Mouse (Mus musculus): Measurements from ENCODE around the gene Phf21b.

Gene Phf21b

GRCm38 (mm10) chr15:84856006-84856995 lies at the start of gene Phf21b:
TSS of gene Phf21b (minus strand) at chr15:84856049.
- peak; percentile 94 to 97 for DNase-seq

- DNase-seq, result no peak
Measured at GRCm38 (mm10) chr15:84903843-84904385, 48.1 kb upstream of the Phf21b start.

GRCm38 (mm10) chr15:84898077-84898476 lies 42.2 kb upstream of the Phf21b start:
- peak in 1 of 2 experiments; percentile 20 for DNase-seq

GRCm38 (mm10) chr15:84896664-84897063 lies 40.8 kb upstream of the Phf21b start:
- DNase-seq, result no peak

GRCm38 (mm10) chr15:84896216-84896615 lies 40.4 kb upstream of the Phf21b start:
- peak in 1 of 2 experiments; percentile 19 for DNase-seq

GRCm38 (mm10) chr15:84891658-84892057 lies 35.8 kb upstream of the Phf21b start:
- DNase-seq, result peak; percentile 75 to 84

- DNase-seq, result no peak
Measured at GRCm38 (mm10) chr15:84891246-84891645, 35.4 kb upstream of the Phf21b start.

GRCm38 (mm10) chr15:84888066-84888465 lies 32.2 kb upstream of the Phf21b start:
- DNase-seq, result peak; percentile 43 to 71

GRCm38 (mm10) chr15:84877029-84877815 lies 21.4 kb upstream of the Phf21b start:
- no peak for DNase-seq

- DNase-seq, result no peak
Measured at GRCm38 (mm10) chr15:84873867-84874266, 18.0 kb upstream of the Phf21b start.

- no peak for DNase-seq
Measured at GRCm38 (mm10) chr15:84873079-84873478, 17.2 kb upstream of the Phf21b start.

GRCm38 (mm10) chr15:84871802-84872201 lies 16.0 kb upstream of the Phf21b start:
- no peak for DNase-seq

GRCm38 (mm10) chr15:84861911-84862310 lies 6.1 kb upstream of the Phf21b start:
- no peak for DNase-seq

GRCm38 (mm10) chr15:84857623-84858022 lies 1.8 kb upstream of the Phf21b start:
- peak in 1 of 2 experiments; percentile 6 for DNase-seq

- peak; percentile 64 to 74 for DNase-seq
Measured at GRCm38 (mm10) chr15:84854921-84855901, 638 bp downstream of the Phf21b start.

- peak; percentile 71 to 72 for DNase-seq
Measured at GRCm38 (mm10) chr15:84854171-84854811, 1.6 kb downstream of the Phf21b start.

GRCm38 (mm10) chr15:84853261-84854137 lies 2.4 kb downstream of the Phf21b start:
- DNase-seq, result peak; percentile 91 to 94

- peak in 1 of 2 experiments; percentile 58 for DNase-seq
Measured at GRCm38 (mm10) chr15:84852457-84853070, 3.3 kb downstream of the Phf21b start.

- no peak for DNase-seq
Measured at GRCm38 (mm10) chr15:84850321-84850720, 5.5 kb downstream of the Phf21b start.

- DNase-seq, result peak in 1 of 2 experiments; percentile 14
Measured at GRCm38 (mm10) chr15:84846216-84846615, 9.6 kb downstream of the Phf21b start.

Measured in cerebellum, postnatal 25 days (tissue).